Mouse (Mus musculus) forebrain, embryonic 12.5 days (tissue): ENCODE results near the gene Ptgfrn. TPM values are rescaled to one million over a fixed set of nuclear protein-coding genes. Genes with fewer than 3 reads are reported as not detected.
A peak's percentile ranks its signal among the peaks of the same experiment; 100 is the strongest.

Source experiments
- ATAC-seq: fragments of 200-750 bp; cut with Nextera tagmentation; 2 replicates; pipeline ENCODE4 v1.8.0; 2017; ENCODE audit warnings: moderate TSS enrichment; ENCODE audit not compliant: low FRiP score
- H3K27ac ChIP-seq: fragments of 300-500 bp; sonication (generic); 2 replicates; pipeline ENCODE4 v1.5.1; 2016; ENCODE audit warnings: mild to moderate bottlenecking
- H3K27me3 ChIP-seq: fragments of 300-500 bp; sonication (generic); 2 replicates; pipeline ENCODE4 v1.6.1; 2016; ENCODE audit warnings: mild to moderate bottlenecking
- H3K36me3 ChIP-seq: fragments of 300-500 bp; sonication (generic); replicated peaks from 2 replicates; pipeline ENCODE4 v1.6.1; 2016; ENCODE audit warnings: mild to moderate bottlenecking
- H3K4me1 ChIP-seq: fragments of 300-500 bp; sonication (generic); 2 replicates; pipeline ENCODE4 v1.6.1; 2016
- H3K4me2 ChIP-seq: fragments of 300-500 bp; sonication (generic); 2 replicates; pipeline ENCODE4 v1.6.1; 2016; ENCODE audit warnings: mild to moderate bottlenecking, moderate library complexity
- H3K4me3 ChIP-seq: fragments of 300-500 bp; sonication (generic); replicated peaks from 2 replicates; pipeline ENCODE4 v1.5.1; 2016; ENCODE audit warnings: mild to moderate bottlenecking
- H3K9ac ChIP-seq: fragments of 300-500 bp; sonication (generic); 2 replicates; pipeline ENCODE4 v1.6.1; 2016; ENCODE audit warnings: mild to moderate bottlenecking
- H3K9me3 ChIP-seq: fragments of 300-500 bp; sonication (generic); 2 replicates; pipeline ENCODE4 v1.6.1; 2016
- WGBS: fragments of 180-500 bp; shearing (Covaris S2); methylation state at CpG from one replicate; pipeline ENCODE4 v1.1.7; 2016; 5-methylcytosine and 5-hydroxymethylcytosine counted together
- polyA plus RNA-seq: library from polyadenylated mRNA; unstranded; fragments of >200 nt; fragmentation: Nextera tagmentation; extraction: Ambion mirVana; gene quantifications from 2 replicates; pipeline ENCODE4 v1.2.1, GENCODE M21; 2016

The Ptgfrn gene
- polyA plus RNA-seq, 1 experiment from 2014 or later, result 4.5 TPM

DNA sequence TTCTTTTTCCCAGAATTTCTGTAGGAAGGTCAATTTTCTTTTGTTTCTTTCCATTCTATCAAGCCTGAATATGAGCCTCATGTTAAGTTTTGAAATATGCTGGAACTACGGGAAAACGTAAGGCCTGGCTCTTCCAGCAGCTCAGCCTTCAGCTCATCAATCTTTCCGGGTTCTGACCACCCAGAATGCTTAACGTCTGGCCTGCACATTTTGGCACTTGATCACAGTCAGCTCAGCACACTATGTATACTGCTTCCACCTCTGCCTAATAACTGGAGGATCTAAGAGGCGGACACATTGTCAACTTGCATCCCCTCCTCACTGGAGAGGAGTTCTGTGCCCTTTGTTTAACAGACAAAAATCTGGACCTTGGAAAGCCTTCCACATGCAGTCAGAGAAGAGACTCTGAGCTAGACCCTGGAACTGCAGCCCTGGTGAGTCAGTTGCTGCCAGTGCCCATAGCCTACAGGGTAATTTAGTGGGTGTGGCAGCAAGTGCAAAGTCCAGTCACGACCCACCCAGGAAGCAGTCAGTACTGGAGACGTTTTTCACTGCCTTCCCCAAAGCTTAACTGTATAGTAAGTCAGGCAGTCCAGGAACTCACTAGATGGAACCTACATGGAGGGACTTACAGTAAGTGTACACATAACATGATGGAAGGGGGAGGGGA lies 1.9 kb upstream of the Ptgfrn start:
- H3K4me2 ChIP-seq, result no peak overlapping the region
- H3K9ac ChIP-seq, result no peak overlapping the region
- 53% methylated on average over 7 of the region's 7 CpGs for WGBS
- H3K27me3 ChIP-seq, result no peaks in the 10 kb centered on the region
- H3K36me3 ChIP-seq, result no peaks in the 10 kb centered on the region
- no peaks in the 10 kb centered on the region for H3K9me3 ChIP-seq
- H3K4me1 ChIP-seq, result peaks cover 56% of the 10 kb centered on the region
- no peak overlapping the region for H3K4me3 ChIP-seq
- no peak for ATAC-seq
- peak overlapping the region; percentile 5 for H3K27ac ChIP-seq

DNA sequence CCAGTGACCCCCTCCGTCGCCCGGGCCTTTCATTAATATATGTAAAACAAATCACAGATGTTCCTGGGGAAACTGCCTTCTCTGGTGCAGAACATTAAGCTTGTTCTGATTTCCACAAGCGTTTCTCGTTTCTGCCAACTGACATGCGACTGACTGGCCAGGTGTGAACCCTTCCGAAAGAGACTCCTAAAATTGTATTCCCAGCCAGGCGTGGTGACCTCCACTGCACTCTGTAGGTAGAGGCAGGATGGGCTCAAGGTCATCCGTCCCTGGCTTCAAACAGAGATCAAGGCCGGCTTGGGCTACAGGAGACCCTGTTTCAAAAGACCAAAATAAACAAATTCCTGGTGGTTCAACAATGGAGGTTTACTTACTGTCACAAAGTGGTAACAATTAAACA lies 1.2 kb upstream of the Ptgfrn start:
- ATAC-seq, result no peak
- no peaks in the 10 kb centered on the region for H3K36me3 ChIP-seq
- no peak overlapping the region for H3K4me2 ChIP-seq
- WGBS, result 40% methylated on average over 10 of the region's 10 CpGs
- peaks cover 53% of the 10 kb centered on the region for H3K4me1 ChIP-seq
- no peaks in the 10 kb centered on the region for H3K27me3 ChIP-seq
- peak overlapping the region; percentile 89 for H3K27ac ChIP-seq
- H3K9me3 ChIP-seq, result no peaks in the 10 kb centered on the region
- H3K9ac ChIP-seq, result no peak overlapping the region
- no peak overlapping the region for H3K4me3 ChIP-seq

DNA sequence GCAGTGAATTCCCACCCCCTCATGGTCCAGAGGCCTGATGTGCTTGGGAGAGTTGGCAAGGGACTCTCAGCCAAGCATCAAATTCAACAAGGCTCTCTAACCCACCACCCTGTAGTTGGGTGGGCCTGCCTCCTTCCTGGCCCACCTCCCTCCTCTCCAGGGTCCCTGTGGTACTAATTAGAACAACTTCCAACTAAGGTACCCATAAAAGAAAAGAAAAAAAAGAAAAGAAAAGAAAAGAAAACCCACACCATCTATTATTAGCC lies 693 bp upstream of the Ptgfrn start:
- H3K27me3 ChIP-seq, result no peaks in the 10 kb centered on the region
- H3K27ac ChIP-seq, result peak overlapping the region; percentile 89
- H3K9me3 ChIP-seq, result no peaks in the 10 kb centered on the region
- H3K4me2 ChIP-seq, result peak overlapping the region; percentile 86
- peaks cover 55% of the 10 kb centered on the region for H3K4me1 ChIP-seq
- peak; percentile 58; the same call in 1 of the 2 replicates for ATAC-seq
- H3K36me3 ChIP-seq, result no peaks in the 10 kb centered on the region
- H3K9ac ChIP-seq, result peak overlapping the region; percentile 96; the same call in 1 of the 2 replicates
- H3K4me3 ChIP-seq, result peak overlapping the region; percentile 83

DNA sequence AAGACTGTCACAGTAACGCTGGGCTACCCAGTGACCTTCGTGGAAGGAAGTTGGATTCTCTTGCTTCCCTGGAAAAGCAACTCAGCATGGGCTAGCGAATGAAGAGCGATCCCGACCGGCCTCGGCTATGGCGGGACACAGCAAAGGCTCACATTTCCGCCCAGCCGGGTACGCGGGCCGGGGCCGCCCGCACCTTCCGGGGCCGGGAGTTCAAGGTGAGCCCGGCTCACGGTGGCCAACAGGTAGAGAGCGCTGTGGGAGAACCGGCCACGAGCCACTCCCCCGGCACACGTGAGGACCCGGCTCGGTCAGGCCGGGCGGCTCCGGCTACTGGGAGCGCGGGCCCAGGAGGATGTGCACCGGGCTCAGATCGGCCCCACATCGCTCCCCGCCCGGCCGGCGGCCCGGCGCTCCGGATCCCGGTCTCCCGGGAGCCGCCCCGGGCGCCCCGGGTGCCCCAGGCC lies 488 bp downstream of the Ptgfrn start:
- Histone ChIP-seq H3K9ac (peak overlapping the region; percentile 96), H3K4me1 (peaks cover 66% of the 10 kb centered on the region), H3K27me3 (no peaks in the 10 kb centered on the region), H3K36me3 (no peaks in the 10 kb centered on the region), H3K4me2 (peak overlapping the region; percentile 86), H3K4me3 (peak overlapping the region; percentile 83), H3K27ac (peak overlapping the region; percentile 89), H3K9me3 (no peaks in the 10 kb centered on the region)
- WGBS, result under 1% methylated on average over 35 of the region's 47 CpGs
- ATAC-seq, result peak; percentile 39

DNA sequence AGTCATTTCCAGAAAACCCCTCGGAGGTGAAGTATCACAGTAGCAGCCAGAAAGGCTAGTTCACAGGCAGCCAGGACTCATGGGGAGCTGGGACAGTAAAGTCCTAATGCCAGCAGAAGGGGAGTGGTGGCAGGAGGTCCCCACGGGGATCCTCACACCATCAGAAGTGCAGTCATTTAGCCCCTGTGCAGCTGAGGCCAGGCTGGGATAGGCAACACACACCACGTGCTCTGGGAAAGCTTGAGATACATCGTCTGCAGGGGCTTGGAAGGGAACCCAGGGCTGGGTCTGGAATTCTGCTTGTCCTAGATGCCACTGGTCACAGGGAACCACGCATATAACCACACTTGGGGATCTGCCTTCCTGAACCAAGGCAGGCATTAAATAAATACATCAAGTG lies 1.2 kb downstream of the Ptgfrn start:
- Histone ChIP-seq H3K9ac (peak overlapping the region; percentile 96), H3K27ac (no peak overlapping the region), H3K4me3 (peak overlapping the region; percentile 83), H3K27me3 (no peaks in the 10 kb centered on the region), H3K9me3 (no peaks in the 10 kb centered on the region), H3K4me1 (peaks cover 66% of the 10 kb centered on the region), H3K4me2 (peak overlapping the region; percentile 86), H3K36me3 (no peaks in the 10 kb centered on the region)
- ATAC-seq, result no peak
- 16% methylated on average over 5 of the region's 5 CpGs for WGBS

DNA sequence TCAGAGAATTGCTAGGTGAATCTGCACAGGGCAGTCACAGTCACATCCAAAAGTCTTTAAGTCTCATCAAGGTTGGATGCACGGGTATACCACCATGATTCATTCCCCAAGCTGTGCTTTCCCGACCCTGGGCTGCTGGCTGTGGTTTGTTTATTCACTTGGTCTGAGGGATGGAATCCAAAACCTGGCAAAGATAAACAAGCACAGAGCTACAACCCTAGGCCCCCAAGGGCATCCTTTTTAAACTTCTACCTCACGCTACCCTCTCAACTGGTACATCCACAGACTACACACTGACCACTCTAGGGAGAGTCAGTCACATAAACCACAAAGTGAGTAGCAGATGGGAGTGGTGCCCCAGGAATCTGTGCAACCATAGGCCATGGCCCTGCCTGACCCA lies 1.8 kb downstream of the Ptgfrn start:
- Histone ChIP-seq H3K4me3 (peak overlapping the region; percentile 83), H3K9ac (peak overlapping the region; percentile 96; the same call in 1 of the 2 replicates), H3K36me3 (no peaks in the 10 kb centered on the region), H3K4me2 (peak overlapping the region; percentile 86), H3K27me3 (no peaks in the 10 kb centered on the region), H3K9me3 (no peaks in the 10 kb centered on the region), H3K27ac (no peak overlapping the region), H3K4me1 (peaks cover 66% of the 10 kb centered on the region)
- ATAC-seq, result no peak
- WGBS, result 64% methylated on average over 3 of the region's 3 CpGs

DNA sequence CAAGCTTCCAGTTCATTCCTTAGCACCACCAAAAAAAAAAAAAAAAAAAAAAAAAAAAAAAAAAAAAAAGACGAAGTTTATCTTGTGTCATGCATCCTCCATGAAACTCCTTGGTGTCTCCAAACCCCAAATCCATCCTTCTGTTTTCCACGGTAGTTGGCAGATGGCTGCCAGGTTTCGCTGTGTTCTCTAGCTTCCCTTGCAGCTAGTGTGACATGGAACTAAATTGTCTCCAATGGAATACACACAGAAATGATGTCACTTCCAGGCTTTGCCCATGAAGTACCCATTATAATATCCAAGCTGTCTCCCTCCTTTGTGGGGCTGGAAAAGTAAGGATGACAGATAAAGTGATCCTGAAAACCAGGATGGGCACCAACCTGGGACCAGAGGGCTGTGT lies 3.8 kb downstream of the Ptgfrn start:
- no peak overlapping the region for H3K4me2 ChIP-seq
- H3K9ac ChIP-seq, result no peak overlapping the region
- H3K27me3 ChIP-seq, result no peaks in the 10 kb centered on the region
- H3K4me3 ChIP-seq, result no peak overlapping the region
- no peaks in the 10 kb centered on the region for H3K36me3 ChIP-seq
- H3K9me3 ChIP-seq, result no peaks in the 10 kb centered on the region
- no peak for ATAC-seq
- WGBS, result 83% methylated on average over 3 of the region's 3 CpGs
- peaks cover 65% of the 10 kb centered on the region for H3K4me1 ChIP-seq
- peak overlapping the region; percentile 42; the same call in 1 of the 2 replicates for H3K27ac ChIP-seq

DNA sequence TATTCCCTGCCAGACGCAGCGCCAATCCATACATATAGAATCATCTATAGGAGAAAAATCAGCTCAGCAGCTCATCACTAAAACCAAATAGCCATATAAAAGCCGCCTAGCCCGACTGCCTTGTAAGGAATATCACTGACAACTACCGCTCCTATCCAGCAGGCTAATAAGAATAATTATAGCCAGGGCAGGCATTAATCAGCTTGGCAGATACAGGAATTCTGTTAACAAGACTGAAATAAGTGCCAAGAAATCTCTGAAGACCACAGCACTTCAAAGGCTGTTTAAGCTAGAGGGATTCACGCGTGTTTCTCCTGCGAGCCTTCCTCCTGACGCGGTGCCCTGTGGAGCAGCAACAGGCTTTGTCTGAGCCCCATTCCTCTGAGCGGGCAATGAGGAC lies 4.6 kb downstream of the Ptgfrn start:
- Histone ChIP-seq H3K27ac (0 out of 2 replicates have a peak overlapping the region, but pooled peaks have one; percentile 68), H3K4me1 (peaks cover 59% of the 10 kb centered on the region), H3K9ac (no peak overlapping the region), H3K36me3 (no peaks in the 10 kb centered on the region), H3K27me3 (no peaks in the 10 kb centered on the region), H3K4me3 (no peak overlapping the region), H3K4me2 (peak overlapping the region; percentile 15; the same call in 1 of the 2 replicates), H3K9me3 (no peaks in the 10 kb centered on the region)
- no peak for ATAC-seq
- WGBS, result 53% methylated on average over 11 of the region's 11 CpGs

DNA sequence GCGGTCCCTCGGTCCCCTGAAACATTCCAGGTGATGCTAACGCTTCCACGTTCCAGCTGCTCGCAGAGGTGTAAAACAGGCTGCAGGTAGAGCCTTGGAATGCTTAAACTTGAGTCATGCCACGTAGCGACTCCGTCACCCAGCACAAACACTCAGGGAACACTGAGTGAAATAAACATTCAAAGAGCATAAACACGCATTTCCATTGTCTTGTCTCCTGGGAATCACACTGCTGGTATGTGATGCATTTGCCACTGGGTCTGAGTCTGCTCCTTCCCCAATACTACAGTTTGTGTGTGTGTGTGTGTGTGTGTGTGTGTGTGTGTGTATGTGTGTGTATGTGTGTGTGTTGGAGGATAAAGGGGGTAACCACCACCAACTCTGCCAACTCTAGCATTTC lies 5.2 kb downstream of the Ptgfrn start:
- no peak overlapping the region for H3K9ac ChIP-seq
- H3K27ac ChIP-seq, result no peak overlapping the region

DNA sequence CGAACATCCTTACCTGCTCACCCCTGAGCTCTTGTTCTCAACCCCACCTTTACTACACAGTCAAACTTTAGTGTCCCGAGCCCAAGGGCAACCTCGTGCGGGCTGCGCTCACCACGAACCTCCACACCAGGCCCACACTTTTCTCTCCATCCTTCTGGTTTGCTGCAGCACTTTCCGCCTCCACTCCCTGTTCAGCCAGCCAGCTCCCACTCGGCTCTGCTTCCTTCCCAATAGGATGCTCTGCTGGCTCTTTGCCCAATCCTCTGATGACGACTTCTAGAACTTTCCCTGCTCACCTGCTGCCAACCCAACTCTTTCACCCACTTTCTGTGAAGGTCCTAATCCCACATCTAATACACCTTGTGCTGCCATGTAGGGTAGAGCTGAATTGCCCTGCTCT lies 6.3 kb downstream of the Ptgfrn start:
- Histone ChIP-seq H3K9ac (no peak overlapping the region), H3K4me1 (peaks cover 48% of the 10 kb centered on the region), H3K9me3 (no peaks in the 10 kb centered on the region), H3K27me3 (no peaks in the 10 kb centered on the region), H3K4me3 (no peak overlapping the region), H3K36me3 (no peaks in the 10 kb centered on the region), H3K27ac (no peak overlapping the region), H3K4me2 (no peak overlapping the region)
- ATAC-seq, result no peak
- 84% methylated on average over 9 of the region's 9 CpGs for WGBS

More for the DNA sequence above, 5.2 kb downstream of the Ptgfrn start:
- no peaks in the 10 kb centered on the region for H3K9me3 ChIP-seq
- H3K27me3 ChIP-seq, result no peaks in the 10 kb centered on the region
- no peak overlapping the region for H3K4me2 ChIP-seq
- H3K36me3 ChIP-seq, result no peaks in the 10 kb centered on the region
- 91% methylated on average over 9 of the region's 9 CpGs for WGBS
- H3K4me3 ChIP-seq, result no peak overlapping the region
- peaks cover 56% of the 10 kb centered on the region for H3K4me1 ChIP-seq
- ATAC-seq, result no peak

DNA sequence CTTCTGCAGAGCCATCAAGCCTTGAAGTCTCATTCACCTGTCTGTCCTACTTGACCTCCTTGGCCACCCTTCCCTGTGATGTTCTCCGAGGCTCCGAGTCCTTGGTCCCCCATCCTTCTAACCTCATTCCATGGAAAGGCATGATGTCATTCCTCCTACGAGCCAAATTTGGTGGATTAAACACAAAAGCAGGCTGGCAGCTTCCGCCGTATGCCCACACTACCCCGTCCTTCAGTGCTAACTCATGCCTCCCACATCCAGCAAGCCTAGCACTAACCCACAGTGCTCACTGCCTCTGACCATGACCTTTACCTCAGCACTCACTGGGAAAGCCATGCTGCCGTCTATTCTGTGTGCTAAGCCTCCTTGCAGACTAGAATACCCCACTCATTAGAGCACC lies 8.0 kb downstream of the Ptgfrn start:
- Histone ChIP-seq H3K4me3 (no peak overlapping the region), H3K4me1 (peaks cover 47% of the 10 kb centered on the region), H3K36me3 (0 out of 2 replicates have a peak, but pooled peaks cover 3% of the 10 kb centered on the region), H3K27ac (no peak overlapping the region), H3K9ac (no peak overlapping the region), H3K27me3 (no peaks in the 10 kb centered on the region), H3K4me2 (no peak overlapping the region), H3K9me3 (no peaks in the 10 kb centered on the region)
- 84% methylated on average over 7 of the region's 7 CpGs for WGBS
- no peak for ATAC-seq

DNA sequence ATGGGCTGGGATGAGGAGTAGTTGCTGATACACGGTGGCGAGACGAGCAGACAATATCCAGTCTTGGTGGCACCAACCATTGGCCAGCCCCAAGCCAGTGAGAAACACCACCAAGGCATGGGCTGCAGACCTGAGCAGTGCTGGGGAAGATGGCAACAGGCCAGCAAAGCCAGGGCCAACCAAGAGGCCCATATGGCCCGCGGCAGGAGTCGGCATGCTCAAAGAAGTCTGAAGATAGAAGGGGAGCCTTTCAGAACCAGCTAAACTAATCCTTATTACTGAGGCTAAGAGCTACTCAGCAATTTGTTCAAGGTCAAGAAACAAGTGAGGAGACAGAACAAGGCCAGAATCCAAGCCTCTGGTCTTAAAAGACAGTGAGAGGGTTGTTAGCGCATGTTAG lies 8.9 kb downstream of the Ptgfrn start:
- WGBS, result 85% methylated on average over 7 of the region's 7 CpGs
- no peak for ATAC-seq
- no peak overlapping the region for H3K9ac ChIP-seq
- H3K36me3 ChIP-seq, result 0 out of 2 replicates have a peak, but pooled peaks cover 3% of the 10 kb centered on the region
- no peaks in the 10 kb centered on the region for H3K9me3 ChIP-seq
- no peak overlapping the region for H3K4me3 ChIP-seq
- H3K4me1 ChIP-seq, result peaks cover 49% of the 10 kb centered on the region
- H3K27ac ChIP-seq, result no peak overlapping the region
- H3K4me2 ChIP-seq, result no peak overlapping the region
- no peaks in the 10 kb centered on the region for H3K27me3 ChIP-seq

DNA sequence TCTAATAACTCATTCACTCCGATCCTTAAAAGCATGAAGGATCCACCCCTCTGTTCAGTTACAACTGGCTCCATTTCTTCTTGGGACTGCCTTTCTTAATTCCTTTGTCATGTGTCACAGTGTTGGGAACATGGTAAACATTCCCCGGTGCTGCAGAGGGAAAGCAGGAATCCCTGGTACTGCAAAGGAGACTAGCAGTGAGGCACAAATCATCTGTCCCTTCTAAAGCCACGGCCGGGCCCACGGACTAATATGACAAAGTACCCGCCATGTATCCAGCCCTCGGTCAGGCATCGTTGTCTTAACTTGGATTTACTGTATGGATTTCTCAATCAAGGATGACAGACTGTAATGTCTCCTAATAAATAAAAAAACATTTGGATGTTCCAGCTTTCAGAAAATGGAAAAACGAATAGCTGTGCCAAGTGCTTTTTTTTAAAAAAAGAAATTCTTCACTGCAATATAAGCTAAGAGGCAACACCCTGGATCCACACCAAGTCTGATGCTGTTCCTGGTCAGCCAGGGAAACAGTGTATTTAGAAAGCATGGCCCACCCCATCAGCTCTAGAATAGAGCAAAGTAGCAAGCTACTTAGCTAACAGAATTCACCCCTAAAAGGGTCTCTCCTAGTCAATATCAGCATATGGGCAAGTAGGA lies 10.2 kb downstream of the Ptgfrn start:
- 85% methylated on average over 9 of the region's 9 CpGs for WGBS
- 0 out of 2 replicates have a peak, but pooled peaks cover 3% of the 10 kb centered on the region for H3K36me3 ChIP-seq
- H3K9ac ChIP-seq, result no peak overlapping the region
- H3K27me3 ChIP-seq, result no peaks in the 10 kb centered on the region
- peaks cover 40% of the 10 kb centered on the region for H3K4me1 ChIP-seq
- ATAC-seq, result no peak
- H3K4me3 ChIP-seq, result no peak overlapping the region
- H3K4me2 ChIP-seq, result no peak overlapping the region
- H3K27ac ChIP-seq, result no peak overlapping the region
- H3K9me3 ChIP-seq, result no peaks in the 10 kb centered on the region
